Mouse (Mus musculus): ENCODE data around the gene Smad6. TPM values are rescaled to one million over a fixed set of nuclear protein-coding genes. Genes with fewer than 3 reads are reported as not detected.
A peak's percentile ranks its signal among the peaks of the same experiment; 100 is the strongest.

Smad6 gene
- total RNA-seq, 1 experiment: 8.7 TPM

DNA sequence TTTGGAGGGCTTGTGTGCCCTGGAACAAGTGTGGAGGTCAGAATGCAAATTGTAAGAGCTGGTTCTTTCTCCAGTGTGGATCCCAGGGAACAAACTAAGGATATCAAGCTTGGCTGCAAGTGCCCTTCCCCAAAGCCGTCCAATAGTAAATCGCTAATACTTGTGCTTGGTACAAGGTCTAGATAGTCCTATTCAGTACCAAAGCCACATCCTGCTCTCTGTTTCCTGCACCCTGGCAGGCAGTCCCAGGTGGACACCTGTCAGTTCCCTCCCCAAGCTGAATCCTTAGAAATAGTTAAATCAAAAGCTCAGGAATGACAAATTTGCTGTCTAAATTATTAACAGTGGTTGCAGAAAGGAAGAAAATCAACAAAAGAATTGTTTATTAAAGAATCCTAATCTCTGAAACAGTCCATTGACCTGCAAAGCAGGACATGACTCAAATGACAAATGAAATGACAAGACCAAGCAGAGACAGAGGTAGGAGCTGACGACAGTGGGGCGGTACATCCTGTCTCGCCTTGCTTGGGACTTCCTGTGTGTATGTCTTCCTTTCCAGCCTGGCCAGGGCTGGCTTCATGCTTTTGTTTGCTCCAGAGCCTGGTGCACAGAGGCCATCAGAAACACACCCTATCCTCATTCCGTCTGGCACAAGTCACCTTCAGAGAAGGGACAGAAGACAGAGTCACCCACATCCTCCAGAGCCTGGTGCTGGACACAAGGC is 8.2 kb upstream of the Smad6 start:
- in situ Hi-C loops (cut with MboI; ENCODE audit: low sequenced_read_pairs in 2 of 2, unreplicated experiment in 2 of 2): loop anchor here in 1 of 2 experiments (10.0 kb wide), 1 partner anchor 55 kb away; no protein-coding TSS in a partner anchor
- DNase-seq (ENCODE audit: low read depth, low spot score): no peak
- peaks cover 0 to 3% of the 10 kb centered on the region in 2 experiments; a peak in 3 of 4 replicates for H3K4me1 ChIP-seq (ENCODE audit: control insufficient read depth in 2 of 2, insufficient read depth in 2 of 2, low read length in 2 of 2, poor library complexity in 1 of 2)
- no peak for TF ChIP-seq HCFC1 (IDR thresholded peaks at IDR 0.05; ENCODE audit: borderline replicate concordance, insufficient read depth, low read length)
- TF ChIP-seq ZNF384 (IDR thresholded peaks at IDR 0.05; ENCODE audit: low read depth, low read length): no peak
- no peak for TF ChIP-seq MAFK (IDR thresholded peaks at IDR 0.05; ENCODE audit: insufficient read depth, low read depth, low read length)
- no peak for TF ChIP-seq ZC3H11A (IDR thresholded peaks at IDR 0.05; ENCODE audit: borderline replicate concordance, low read depth, low read length)
- TF ChIP-seq CHD2 (IDR thresholded peaks at IDR 0.05; ENCODE audit: low read depth, low read length): no peak
- H3K27ac ChIP-seq (ENCODE audit: insufficient read depth, low read depth, low read length, poor library complexity, severe bottlenecking): no peak overlapping the region
- no peaks in the 10 kb centered on the region for H3K36me3 ChIP-seq (ENCODE audit: control insufficient read depth, insufficient read depth, low read length, poor library complexity, severe bottlenecking)
- no peak overlapping the region for H3K9ac ChIP-seq (ENCODE audit: insufficient read depth, low read depth, low read length, poor library complexity, severe bottlenecking)
- H3K4me3 ChIP-seq (ENCODE audit: insufficient read depth in 1 of 2, low read depth in 1 of 2, low read length in 2 of 2, poor library complexity in 1 of 2, severe bottlenecking in 1 of 2): no peak overlapping the region
- H3K9me3 ChIP-seq (ENCODE audit: control insufficient read depth, insufficient read depth, low read depth, low read length): no peaks in the 10 kb centered on the region

DNA sequence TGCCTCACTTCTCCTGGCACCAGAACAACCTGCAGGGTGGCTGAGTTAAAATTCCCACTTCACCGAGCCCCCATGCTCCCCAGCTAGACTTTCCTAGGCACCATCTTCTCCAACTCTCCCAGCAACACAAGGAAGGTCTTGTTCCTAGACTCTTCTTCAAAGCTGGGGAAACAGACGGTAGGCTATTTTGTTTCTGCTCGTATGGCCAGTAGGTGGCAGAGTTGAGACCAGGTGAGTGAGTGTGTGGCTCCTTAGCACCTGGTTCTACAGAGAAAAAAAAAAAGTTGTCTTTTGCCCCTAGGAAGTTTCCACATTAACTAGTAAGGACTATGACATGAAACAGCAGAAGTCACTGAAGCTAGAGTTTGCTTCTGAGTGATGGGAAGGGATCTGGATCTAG is 3.7 kb upstream of the Smad6 start:
- in situ Hi-C loops (cut with MboI; ENCODE audit: low sequenced_read_pairs in 2 of 2, unreplicated experiment in 2 of 2): loop anchor here in 1 of 2 experiments (10.0 kb wide), 1 partner anchor 59 kb away; no protein-coding TSS in a partner anchor
- Histone ChIP-seq H3K36me3 (ENCODE audit: control insufficient read depth, insufficient read depth, low read length, poor library complexity, severe bottlenecking) (no peaks in the 10 kb centered on the region), H3K9ac (ENCODE audit: insufficient read depth, low read depth, low read length, poor library complexity, severe bottlenecking) (no peak overlapping the region), H3K27ac (ENCODE audit: insufficient read depth, low read depth, low read length, poor library complexity, severe bottlenecking) (no peak overlapping the region), H3K9me3 (ENCODE audit: control insufficient read depth, insufficient read depth, low read depth, low read length) (no peaks in the 10 kb centered on the region), H3K4me1 (ENCODE audit: control insufficient read depth in 2 of 2, insufficient read depth in 2 of 2, low read length in 2 of 2, poor library complexity in 1 of 2) (peaks cover 0 to 6% of the 10 kb centered on the region in 2 experiments; a peak in 3 of 4 replicates), H3K4me3 (ENCODE audit: insufficient read depth in 1 of 2, low read depth in 1 of 2, low read length in 2 of 2, poor library complexity in 1 of 2, severe bottlenecking in 1 of 2) (no peak overlapping the region)
- DNase-seq (ENCODE audit: low read depth, low spot score): no peak
- TF ChIP-seq HCFC1 (IDR thresholded peaks at IDR 0.05; ENCODE audit: borderline replicate concordance, insufficient read depth, low read length): no peak
- peak; percentile 76 for TF ChIP-seq ZNF384 (IDR thresholded peaks at IDR 0.05; ENCODE audit: low read depth, low read length)
- TF ChIP-seq ZC3H11A (IDR thresholded peaks at IDR 0.05; ENCODE audit: borderline replicate concordance, low read depth, low read length): peak; percentile 45; the same call in 1 of the 2 replicates
- TF ChIP-seq CHD2 (IDR thresholded peaks at IDR 0.05; ENCODE audit: low read depth, low read length): no peak
- no peak for TF ChIP-seq MAFK (IDR thresholded peaks at IDR 0.05; ENCODE audit: insufficient read depth, low read depth, low read length)

DNA sequence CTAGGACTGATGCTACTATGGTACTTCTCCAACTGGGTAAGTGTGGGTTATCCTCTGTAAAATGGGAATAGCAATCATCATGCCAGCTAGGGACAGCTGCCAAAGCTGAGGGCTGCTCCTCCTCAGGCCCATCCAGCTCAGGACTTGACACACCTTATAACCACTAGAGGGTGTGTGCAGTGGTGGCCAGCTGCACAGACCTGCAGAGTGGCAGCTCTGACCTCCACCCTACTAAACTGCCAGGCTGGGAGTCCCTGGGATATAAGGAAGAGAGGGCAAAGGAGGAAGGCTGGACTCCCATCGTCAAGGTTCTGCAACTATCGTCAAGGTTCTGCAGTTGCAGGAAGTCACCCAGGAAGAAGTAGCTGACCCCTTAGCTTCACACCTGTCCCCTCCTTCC is 3.1 kb upstream of the Smad6 start:
- no peak for DNase-seq (ENCODE audit: low read depth, low spot score)
- no peak overlapping the region for H3K4me3 ChIP-seq (ENCODE audit: insufficient read depth in 1 of 2, low read depth in 1 of 2, low read length in 2 of 2, poor library complexity in 1 of 2, severe bottlenecking in 1 of 2)
- TF ChIP-seq ZNF384 (IDR thresholded peaks at IDR 0.05; ENCODE audit: low read depth, low read length) (no peak), CHD2 (IDR thresholded peaks at IDR 0.05; ENCODE audit: low read depth, low read length) (no peak), MAFK (IDR thresholded peaks at IDR 0.05; ENCODE audit: insufficient read depth, low read depth, low read length) (no peak), HCFC1 (IDR thresholded peaks at IDR 0.05; ENCODE audit: borderline replicate concordance, insufficient read depth, low read length) (no peak)
- peaks cover 0 to 6% of the 10 kb centered on the region in 2 experiments; a peak in 2 of 4 replicates for H3K4me1 ChIP-seq (ENCODE audit: control insufficient read depth in 2 of 2, insufficient read depth in 2 of 2, low read length in 2 of 2, poor library complexity in 1 of 2)
- in situ Hi-C loops (cut with MboI; ENCODE audit: low sequenced_read_pairs in 2 of 2, unreplicated experiment in 2 of 2): loop anchor here in 1 of 2 experiments (10.0 kb wide), 1 partner anchor 60 kb away; no protein-coding TSS in a partner anchor
- H3K27ac ChIP-seq (ENCODE audit: insufficient read depth, low read depth, low read length, poor library complexity, severe bottlenecking): no peak overlapping the region
- no peaks in the 10 kb centered on the region for H3K9me3 ChIP-seq (ENCODE audit: control insufficient read depth, insufficient read depth, low read depth, low read length)
- H3K36me3 ChIP-seq (ENCODE audit: control insufficient read depth, insufficient read depth, low read length, poor library complexity, severe bottlenecking): no peaks in the 10 kb centered on the region
- no peak overlapping the region for H3K9ac ChIP-seq (ENCODE audit: insufficient read depth, low read depth, low read length, poor library complexity, severe bottlenecking)

DNA sequence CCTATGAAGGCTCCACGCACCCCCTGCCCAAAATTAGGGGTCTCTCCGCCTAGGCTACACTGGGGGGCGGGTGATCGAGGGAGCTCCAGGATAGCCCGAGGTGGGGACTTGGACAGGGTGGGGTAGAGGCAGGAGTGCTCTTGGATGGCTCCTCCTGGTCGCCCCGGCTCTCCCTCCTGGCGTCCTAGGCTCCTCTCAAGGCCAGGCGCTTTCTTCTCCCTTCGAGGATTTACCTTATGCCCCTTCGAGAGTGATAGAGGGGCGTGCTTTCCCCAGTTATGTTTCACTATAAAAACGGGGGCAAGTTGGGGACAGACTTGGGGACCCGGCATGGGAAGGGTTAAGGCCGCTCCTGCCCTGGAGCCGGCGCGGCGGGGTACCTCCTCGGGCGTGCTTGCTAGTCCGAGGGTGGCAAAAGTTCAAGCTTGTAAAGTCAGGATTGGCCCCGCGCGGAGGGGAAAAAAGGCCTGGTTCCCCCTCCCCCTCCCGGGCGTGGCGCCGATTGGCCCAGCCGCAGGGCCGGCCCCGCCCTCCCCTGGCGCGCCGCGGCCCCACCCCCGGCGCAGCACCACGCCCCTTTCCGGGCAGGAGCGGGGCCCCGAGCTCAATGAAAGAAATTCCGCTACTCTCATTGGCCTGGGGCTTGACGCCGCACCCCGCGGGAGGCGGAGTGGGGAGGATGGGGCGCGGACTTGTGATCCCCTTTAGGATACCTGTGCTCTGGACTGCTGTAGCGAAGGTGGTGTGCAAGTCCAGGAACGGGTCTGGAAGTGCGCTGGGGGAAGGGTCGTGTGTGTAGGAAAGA is 905 bp upstream of the Smad6 start:
- Histone ChIP-seq H3K4me1 (ENCODE audit: control insufficient read depth in 2 of 2, insufficient read depth in 2 of 2, low read length in 2 of 2, poor library complexity in 1 of 2) (peaks cover 0 to 11% of the 10 kb centered on the region in 2 experiments; a peak in 2 of 4 replicates), H3K9ac (ENCODE audit: insufficient read depth, low read depth, low read length, poor library complexity, severe bottlenecking) (peak overlapping the region; percentile 65), H3K9me3 (ENCODE audit: control insufficient read depth, insufficient read depth, low read depth, low read length) (no peaks in the 10 kb centered on the region), H3K4me3 (ENCODE audit: insufficient read depth in 1 of 2, low read depth in 1 of 2, low read length in 2 of 2, poor library complexity in 1 of 2, severe bottlenecking in 1 of 2) (peak overlapping the region; percentile 77), H3K36me3 (ENCODE audit: control insufficient read depth, insufficient read depth, low read length, poor library complexity, severe bottlenecking) (no peaks in the 10 kb centered on the region), H3K27ac (ENCODE audit: insufficient read depth, low read depth, low read length, poor library complexity, severe bottlenecking) (peak overlapping the region; percentile 78)
- peak; percentile 96 for DNase-seq (ENCODE audit: low read depth, low spot score)
- in situ Hi-C loops (cut with MboI; ENCODE audit: low sequenced_read_pairs in 2 of 2, unreplicated experiment in 2 of 2): loop anchor here in 1 of 2 experiments (10.0 kb wide), 1 partner anchor 62 kb away; no protein-coding TSS in a partner anchor
- peak; percentile 59; the same call in 1 of the 2 replicates for TF ChIP-seq HCFC1 (IDR thresholded peaks at IDR 0.05; ENCODE audit: borderline replicate concordance, insufficient read depth, low read length)
- no peak for TF ChIP-seq ZC3H11A (IDR thresholded peaks at IDR 0.05; ENCODE audit: borderline replicate concordance, low read depth, low read length)

Data from ES-E14 (cell line).